Mouse (Mus musculus): ENCODE measurements around the gene D6Ertd527e.

The D6Ertd527e gene

DNA sequence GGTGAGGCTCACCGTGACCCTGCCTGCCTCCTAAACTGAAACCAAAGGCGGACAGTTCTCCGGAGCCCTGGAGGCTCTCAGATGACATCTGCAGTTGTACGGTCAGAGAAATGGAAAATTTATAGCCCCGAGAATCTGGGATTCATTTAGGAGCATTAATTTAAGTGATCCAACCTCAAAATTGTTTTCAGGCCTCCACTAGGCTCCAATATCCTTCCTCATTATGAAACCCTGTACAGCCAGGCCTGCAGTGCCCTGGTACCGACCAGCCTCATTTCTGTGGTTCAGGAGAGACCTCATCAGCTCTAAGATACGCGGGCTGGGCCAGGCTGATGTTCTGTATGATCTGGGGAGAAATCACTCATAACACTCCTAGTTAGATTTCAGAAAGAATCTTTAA is 46.9 kb downstream of the D6Ertd527e start:
- peak; percentile 25 for DNase-seq (ENCODE audit: low read depth, low spot score)

GRCm38 (mm10) chr6:87152461-87153230 is 48.1 kb downstream of the D6Ertd527e start:
- no peak for DNase-seq (ENCODE audit: low read depth, low spot score)

DNA sequence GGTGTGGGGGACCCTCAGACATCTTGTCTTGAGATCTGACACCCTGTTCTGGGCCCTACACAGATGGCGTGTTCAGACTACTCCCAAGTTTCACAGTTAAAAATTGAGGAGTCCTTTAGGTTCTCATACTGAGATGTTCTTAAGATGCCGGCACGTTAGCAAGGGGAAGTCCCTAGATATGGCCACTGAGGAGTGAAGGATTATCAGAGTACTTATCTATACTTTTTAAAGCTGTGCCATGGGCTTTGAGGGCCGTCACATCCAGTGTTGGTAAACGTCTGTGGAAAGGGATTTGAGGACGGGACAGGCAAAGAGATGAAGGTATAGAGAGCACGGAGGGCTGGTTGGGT is 48.7 kb downstream of the D6Ertd527e start:
- no peak for DNase-seq (ENCODE audit: low read depth, low spot score)

GRCm38 (mm10) chr6:87153836-87154235 is 49.3 kb downstream of the D6Ertd527e start:
- no peak for DNase-seq (ENCODE audit: low read depth, low spot score)

DNA sequence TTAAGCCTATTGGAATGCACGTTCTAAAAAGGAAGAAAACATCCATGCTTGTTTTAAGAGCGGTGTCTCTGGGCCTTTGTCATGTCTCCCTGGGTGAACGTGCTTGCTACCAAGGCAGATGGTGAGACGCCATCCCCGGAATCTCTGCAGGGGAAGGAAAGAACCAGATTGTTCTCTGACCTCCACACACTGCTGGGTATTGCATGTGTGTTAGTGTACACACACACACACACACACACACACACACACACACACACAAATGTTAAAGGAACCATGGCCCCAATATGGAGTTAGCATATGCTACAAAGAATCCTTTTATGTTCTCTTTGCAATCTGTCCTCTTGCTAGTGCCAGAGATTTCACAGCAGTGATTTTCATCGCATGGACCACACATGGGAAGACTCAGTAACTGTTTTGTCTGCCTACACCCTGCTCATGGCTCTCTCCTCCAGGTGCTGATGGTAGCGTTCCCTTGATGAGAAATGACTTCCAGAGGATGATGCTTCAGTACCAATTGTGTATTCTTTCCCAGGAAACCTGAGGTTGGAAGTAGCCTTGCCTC is 53.6 kb downstream of the D6Ertd527e start:
- DNase-seq (ENCODE audit: low read depth, low spot score) = no peak

DNA sequence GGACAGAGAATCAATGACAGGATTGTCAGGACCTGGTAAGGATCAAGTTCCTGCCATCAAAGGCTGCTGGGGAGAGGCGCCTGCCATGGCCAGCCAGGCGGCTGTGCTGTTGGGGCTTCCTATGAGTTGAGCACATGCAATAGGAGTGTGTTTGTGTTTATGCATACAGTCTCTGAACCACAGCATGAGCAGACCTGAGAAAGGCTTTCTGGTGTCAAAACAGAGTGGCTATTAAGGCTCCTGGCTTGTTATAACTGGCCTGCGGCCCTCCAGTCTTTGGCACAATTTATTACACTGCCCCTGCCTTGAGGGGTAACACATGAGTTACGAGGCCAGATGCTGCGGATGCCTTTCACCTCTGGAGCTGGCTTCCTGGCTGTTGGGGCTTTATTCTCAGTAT is 55.6 kb downstream of the D6Ertd527e start:
- DNase-seq (ENCODE audit: low read depth, low spot score) = peak; percentile 77

DNA sequence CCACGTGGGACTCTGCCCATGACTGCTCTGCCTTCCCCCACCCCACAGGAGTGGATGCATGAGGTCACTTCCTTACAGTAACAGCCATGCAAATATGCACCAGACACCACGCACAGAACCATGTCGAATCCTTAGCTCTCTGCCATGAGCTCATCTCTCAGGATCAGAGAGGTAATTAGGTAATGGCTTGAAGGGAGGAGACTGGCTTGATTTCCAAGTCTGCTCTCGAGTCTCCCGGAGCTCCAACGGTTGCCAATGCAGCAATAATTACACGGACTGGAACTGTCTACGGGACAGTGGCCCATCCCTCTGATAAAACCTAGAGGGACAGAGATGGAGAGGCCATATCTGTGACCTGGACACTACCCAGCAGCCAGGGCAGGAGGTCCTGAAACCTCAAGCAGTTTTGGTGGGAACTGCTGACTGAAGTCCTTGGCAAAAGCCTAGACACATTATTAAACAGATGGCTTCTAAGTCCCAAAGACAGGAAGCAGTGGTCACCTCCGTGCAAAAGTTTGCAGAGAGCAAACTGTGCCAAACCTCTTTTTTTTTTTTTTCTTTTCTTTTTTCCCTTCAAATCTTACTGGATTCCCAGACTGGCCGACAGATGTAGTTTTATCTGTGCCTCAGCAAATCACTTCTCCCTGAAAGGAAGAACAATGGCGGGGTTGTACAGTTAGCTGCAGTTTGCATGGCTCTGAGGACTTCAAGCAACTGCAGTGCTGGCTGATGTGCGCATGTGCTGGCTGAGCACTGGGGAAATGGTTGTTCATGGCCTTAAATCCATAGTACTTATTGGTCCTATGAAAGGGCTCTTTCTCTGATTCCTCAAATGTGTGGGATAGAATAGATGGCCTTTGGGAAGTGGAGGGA is 57.1 kb downstream of the D6Ertd527e start:
- no peak for DNase-seq (ENCODE audit: low read depth, low spot score)
